Mouse (Mus musculus) brain, embryonic 18.5 days (tissue): ENCODE measurements at regions not wholly inside any gene's neighbourhood (a gene's known extent, or its start where the extent isn't known, plus 50 kb on each side); places are given as distances from the start of the nearest gene placed in this dataset.
A peak's percentile ranks its signal among the peaks of the same experiment; 100 is the strongest.
"Not testable (repeated sequence)": the region's sequence is repeated elsewhere in the genome, so short reads cannot be mapped to it uniquely, and the experiment has no call there.

ENCODE experiments used
- DNase-seq: peaks from one replicate; pipeline ENCODE4 v3.0.0-alpha.2; 2012; ENCODE audit warnings: low read depth, low spot score

GRCm38 (mm10) chr17:4024384-4024783, 328.3 kb upstream of the Nox3 start:
- DNase-seq, result no peak

- no peak for DNase-seq
These were observed 333.1 kb upstream of the Nox3 start for GRCm38 (mm10) chr17:4029202-4029601.

GRCm38 (mm10) chr17:4034816-4035360, 338.8 kb upstream of the Nox3 start:
- DNase-seq, result no peak

- DNase-seq, result no peak
These were observed 344.1 kb upstream of the Nox3 start for GRCm38 (mm10) chr17:4040104-4040664.

- DNase-seq, result not testable (repeated sequence)
These were observed 364.1 kb upstream of the Nox3 start for GRCm38 (mm10) chr17:4060186-4060585.

GRCm38 (mm10) chr17:4073381-4073780, 377.3 kb upstream of the Nox3 start:
- no peak for DNase-seq

GRCm38 (mm10) chr17:4080564-4080963, 384.5 kb upstream of the Nox3 start:
- no peak for DNase-seq

GRCm38 (mm10) chr17:4094621-4095020, 398.6 kb upstream of the Nox3 start:
- DNase-seq, result no peak

- no peak for DNase-seq
These were observed 407.3 kb upstream of the Nox3 start for GRCm38 (mm10) chr17:4103321-4103720.

GRCm38 (mm10) chr17:4109263-4109662, 413.2 kb upstream of the Nox3 start:
- DNase-seq, result no peak

GRCm38 (mm10) chr17:4113021-4113420, 417.0 kb upstream of the Nox3 start:
- no peak for DNase-seq

- DNase-seq, result no peak
These were observed 420.4 kb upstream of the Nox3 start for GRCm38 (mm10) chr17:4116476-4116875.

- DNase-seq, result no peak
These were observed 437.6 kb upstream of the Nox3 start for GRCm38 (mm10) chr17:4133678-4134077.

- DNase-seq, result no peak
These were observed 467.4 kb upstream of the Nox3 start for GRCm38 (mm10) chr17:4163502-4163901.

- no peak for DNase-seq
These were observed 477.9 kb upstream of the Nox3 start for GRCm38 (mm10) chr17:4173951-4174361.

GRCm38 (mm10) chr17:4175006-4175405, 478.9 kb upstream of the Nox3 start:
- DNase-seq, result no peak

- no peak for DNase-seq
These were observed 480.5 kb upstream of the Nox3 start for GRCm38 (mm10) chr17:4176524-4176923.

- DNase-seq, result peak; percentile 37
These were observed 481.6 kb upstream of the Nox3 start for GRCm38 (mm10) chr17:4177485-4178150.

- DNase-seq, result no peak
These were observed 483.2 kb upstream of the Nox3 start for GRCm38 (mm10) chr17:4179271-4179670.

- no peak for DNase-seq
These were observed 486.0 kb upstream of the Nox3 start for GRCm38 (mm10) chr17:4182106-4182505.

- DNase-seq, result no peak
These were observed 490.7 kb upstream of the Nox3 start for GRCm38 (mm10) chr17:4186802-4187201.

GRCm38 (mm10) chr17:4187606-4188005, 491.5 kb upstream of the Nox3 start:
- no peak for DNase-seq

GRCm38 (mm10) chr17:4196793-4197448, 500.9 kb upstream of the Nox3 start:
- DNase-seq, result no peak
